Mouse (Mus musculus) right cerebral cortex, postnatal 10 days (tissue): ENCODE data around the gene Gphn.
"Not testable (repeated sequence)": the region's sequence is repeated elsewhere in the genome, so short reads cannot be mapped to it uniquely, and the experiment has no call there.

Experiments used
- DNase-seq, 2 experiments: peaks; one replicate each; pipeline ENCODE4 v3.0.0; 2021; ENCODE audit warnings: low spot score in 2 of 2

Gene Gphn

GRCm38 (mm10) chr12:78356472-78356871, 130.3 kb downstream of the Gphn start:
- no peak for DNase-seq

- no peak for DNase-seq
Observed at GRCm38 (mm10) chr12:78389267-78389666, 163.1 kb downstream of the Gphn start.

- DNase-seq, result no peak
Observed at GRCm38 (mm10) chr12:78395297-78395696, 169.1 kb downstream of the Gphn start.

GRCm38 (mm10) chr12:78407518-78407917, 181.3 kb downstream of the Gphn start:
- not testable (repeated sequence) for DNase-seq

GRCm38 (mm10) chr12:78522176-78522575, 296.0 kb downstream of the Gphn start:
- DNase-seq, result no peak

- no peak for DNase-seq
Observed at GRCm38 (mm10) chr12:78522804-78523394, 296.7 kb downstream of the Gphn start.

- not testable (repeated sequence) for DNase-seq
Observed at GRCm38 (mm10) chr12:78537590-78537989, 311.4 kb downstream of the Gphn start.

- no peak for DNase-seq
Observed at GRCm38 (mm10) chr12:78550913-78551312, 324.7 kb downstream of the Gphn start.

- DNase-seq, result no peak
Observed at GRCm38 (mm10) chr12:78631816-78632215, 405.6 kb downstream of the Gphn start.

- no peak for DNase-seq
Observed at GRCm38 (mm10) chr12:78639466-78639865, 413.3 kb downstream of the Gphn start.

- DNase-seq, result no peak
Observed at GRCm38 (mm10) chr12:78640086-78640485, 413.9 kb downstream of the Gphn start.

GRCm38 (mm10) chr12:78641220-78641619, 415.0 kb downstream of the Gphn start:
- no peak for DNase-seq

GRCm38 (mm10) chr12:78643691-78644090, 417.5 kb downstream of the Gphn start:
- no peak for DNase-seq

- DNase-seq, result no peak
Observed at GRCm38 (mm10) chr12:78645282-78645681, 419.1 kb downstream of the Gphn start.

GRCm38 (mm10) chr12:78659718-78660304, 433.6 kb downstream of the Gphn start:
- DNase-seq, result no peak

- no peak for DNase-seq
Observed at GRCm38 (mm10) chr12:78678101-78678806, 452.1 kb downstream of the Gphn start.

- no peak for DNase-seq
Observed at GRCm38 (mm10) chr12:78678807-78679189, 452.6 kb downstream of the Gphn start.

- no peak for DNase-seq
Observed at GRCm38 (mm10) chr12:78681048-78681447, 454.9 kb downstream of the Gphn start.

GRCm38 (mm10) chr12:78682279-78682678, 456.1 kb downstream of the Gphn start:
- DNase-seq, result no peak

- DNase-seq, result no peak
Observed at GRCm38 (mm10) chr12:78685669-78686215, 459.6 kb downstream of the Gphn start.

GRCm38 (mm10) chr12:78688876-78689275, 462.7 kb downstream of the Gphn start:
- no peak for DNase-seq

GRCm38 (mm10) chr12:78691325-78691724, 465.1 kb downstream of the Gphn start, which contains the start of gene Fam71d:
TSS of gene Fam71d (plus strand) at chr12:78691535.
- no peak for DNase-seq

GRCm38 (mm10) chr12:78693281-78693680, 467.1 kb downstream of the Gphn start:
- DNase-seq, result no peak
